Mouse (Mus musculus) ovary, postnatal 10 days (tissue): ENCODE results near the gene Rnase4.
A peak's percentile ranks its signal among the peaks of the same experiment; 100 is the strongest.

ENCODE experiments used
- DNase-seq: peaks from one replicate; pipeline ENCODE4 v3.0.0; 2022; ENCODE audit warnings: low spot score

Rnase4 gene

GRCm38 (mm10) chr14:51088970-51089673 is 1.8 kb upstream of the Rnase4 start:
- DNase-seq, result peak; percentile 98

- DNase-seq, result no peak
Measured at GRCm38 (mm10) chr14:51089674-51090076, 1.2 kb upstream of the Rnase4 start.

GRCm38 (mm10) chr14:51090077-51090781 is 648 bp upstream of the Rnase4 start:
- peak; percentile 84 for DNase-seq

- no peak for DNase-seq
Measured at GRCm38 (mm10) chr14:51092073-51092620, 1.3 kb downstream of the Rnase4 start.

- no peak for DNase-seq
Measured at GRCm38 (mm10) chr14:51093496-51093895, 2.6 kb downstream of the Rnase4 start.

GRCm38 (mm10) chr14:51094096-51094875 is 3.4 kb downstream of the Rnase4 start:
- no peak for DNase-seq

GRCm38 (mm10) chr14:51094921-51095320 is 4.0 kb downstream of the Rnase4 start:
- DNase-seq, result no peak

- DNase-seq, result no peak
Measured at GRCm38 (mm10) chr14:51095736-51096524, 5.1 kb downstream of the Rnase4 start.

- peak; percentile 39 for DNase-seq
Measured at GRCm38 (mm10) chr14:51098300-51098699, 7.4 kb downstream of the Rnase4 start.

GRCm38 (mm10) chr14:51098921-51099320 is 8.0 kb downstream of the Rnase4 start:
- DNase-seq, result no peak

- DNase-seq, result no peak
Measured at GRCm38 (mm10) chr14:51101284-51101683, 10.4 kb downstream of the Rnase4 start.

- no peak for DNase-seq
Measured at GRCm38 (mm10) chr14:51103217-51103616, 12.3 kb downstream of the Rnase4 start.

- DNase-seq, result no peak
Measured at GRCm38 (mm10) chr14:51104366-51104765, 13.5 kb downstream of the Rnase4 start.

GRCm38 (mm10) chr14:51106449-51106967 is 15.6 kb downstream of the Rnase4 start:
- no peak for DNase-seq

- no peak for DNase-seq
Measured at GRCm38 (mm10) chr14:51111966-51112365, 21.1 kb downstream of the Rnase4 start.

- DNase-seq, result no peak
Measured at GRCm38 (mm10) chr14:51113476-51113875, 22.6 kb downstream of the Rnase4 start.

- no peak for DNase-seq
Measured at GRCm38 (mm10) chr14:51113916-51114560, 23.2 kb downstream of the Rnase4 start, which contains the start of gene Eddm3b. Eddm3b (plus strand) TSS chr14:51114426.

- no peak for DNase-seq
Measured at GRCm38 (mm10) chr14:51125684-51126083, 34.8 kb downstream of the Rnase4 start.

GRCm38 (mm10) chr14:51127648-51128258 is 36.9 kb downstream of the Rnase4 start:
- DNase-seq, result no peak
